Mouse (Mus musculus) heart, embryonic 13.5 days (tissue): ENCODE data around the gene Fkbpl. TPM values are rescaled to one million over a fixed set of nuclear protein-coding genes. Genes with fewer than 3 reads are reported as not detected.

ENCODE experiments used
- ATAC-seq: fragments of 200-750 bp; cut with Nextera tagmentation; 2 replicates; pipeline ENCODE4 v1.8.0; 2017; ENCODE audit warnings: moderate TSS enrichment; ENCODE audit not compliant: insufficient number of reproducible peaks, low FRiP score, low TSS enrichment; ENCODE audit errors: extremely low read depth
- H3K27ac ChIP-seq: fragments of 300-500 bp; sonication (generic); replicated peaks from 2 replicates; pipeline ENCODE4 v1.5.1; 2015; ENCODE audit warnings: moderate library complexity, mild to moderate bottlenecking, inconsistent platforms
- H3K27me3 ChIP-seq: fragments of 300-500 bp; sonication (generic); replicated peaks from 2 replicates; pipeline ENCODE4 v1.6.1; 2015; ENCODE audit warnings: mild to moderate bottlenecking, inconsistent platforms
- H3K36me3 ChIP-seq: fragments of 300-500 bp; sonication (generic); 2 replicates; pipeline ENCODE4 v1.6.1; 2015; ENCODE audit warnings: mild to moderate bottlenecking, inconsistent platforms
- H3K4me1 ChIP-seq: fragments of 300-500 bp; sonication (generic); 2 replicates; pipeline ENCODE4 v1.6.1; 2015; ENCODE audit warnings: inconsistent platforms
- H3K4me2 ChIP-seq: fragments of 300-500 bp; sonication (generic); 2 replicates; pipeline ENCODE4 v1.6.1; 2015; ENCODE audit warnings: inconsistent platforms, mild to moderate bottlenecking, moderate library complexity
- H3K4me3 ChIP-seq: fragments of 300-500 bp; sonication (generic); 2 replicates; pipeline ENCODE4 v1.5.1; 2015; ENCODE audit warnings: moderate library complexity, mild to moderate bottlenecking, inconsistent platforms
- H3K9ac ChIP-seq: fragments of 300-500 bp; sonication (generic); 2 replicates; pipeline ENCODE4 v1.6.1; 2015; ENCODE audit warnings: inconsistent platforms, mild to moderate bottlenecking, moderate library complexity
- H3K9me3 ChIP-seq: fragments of 300-500 bp; sonication (generic); 2 replicates; pipeline ENCODE4 v1.6.1; 2016; ENCODE audit warnings: inconsistent platforms
- WGBS: fragments of 180-500 bp; shearing (Covaris S2); methylation state at CpG from one replicate; pipeline ENCODE4 v1.1.7; 2015; ENCODE audit warnings: mixed read lengths; 5-methylcytosine and 5-hydroxymethylcytosine counted together
- polyA plus RNA-seq: library from polyadenylated mRNA; unstranded; fragments of >200 nt; fragmentation: Nextera tagmentation; extraction: Ambion mirVana; gene quantifications from 2 replicates; pipeline ENCODE4 v1.2.1, GENCODE M21; 2015

Gene Fkbpl
- 10.4 and 10.7 TPM in 2 replicates for polyA plus RNA-seq

DNA sequence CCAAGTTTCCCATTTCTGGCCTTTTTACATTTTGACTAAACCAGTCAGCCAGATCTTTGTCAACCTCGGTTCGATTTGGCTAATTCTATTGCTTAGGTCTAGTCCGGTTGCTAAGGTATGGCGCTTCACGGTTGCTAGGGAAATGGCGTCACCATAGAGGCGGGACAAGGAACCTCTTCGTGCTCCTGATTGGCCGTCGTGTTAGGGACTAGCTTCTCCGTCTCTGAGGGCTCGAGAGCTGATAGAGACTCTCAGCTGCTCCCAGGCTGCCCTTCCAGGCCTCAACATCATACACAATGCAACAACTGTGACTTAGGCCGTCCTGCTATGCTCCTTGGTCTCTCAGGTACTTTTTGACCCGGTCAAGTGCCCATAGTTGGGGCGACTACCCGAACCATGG is at the start of gene Fkbpl:
Gene Fkbpl (plus strand): TSS at position 157 of the 400 bp plus-strand sequence.
- no peaks in the 10 kb centered on the region for H3K9me3 ChIP-seq
- WGBS = 1% methylated on average over 16 of the region's 16 CpGs
- peaks cover 12% of the 10 kb centered on the region for H3K36me3 ChIP-seq
- H3K4me3 ChIP-seq = peak within 1 kb of the TSS; percentile 69
- peak within 1 kb of the TSS; percentile 81 for H3K4me2 ChIP-seq
- no peaks in the 10 kb centered on the region for H3K27me3 ChIP-seq
- H3K9ac ChIP-seq = peak within 1 kb of the TSS; percentile 87
- peak within 1 kb of the TSS; percentile 86 for H3K27ac ChIP-seq
- peak; percentile 67 for ATAC-seq
- H3K4me1 ChIP-seq = peaks cover 41% of the 10 kb centered on the region

DNA sequence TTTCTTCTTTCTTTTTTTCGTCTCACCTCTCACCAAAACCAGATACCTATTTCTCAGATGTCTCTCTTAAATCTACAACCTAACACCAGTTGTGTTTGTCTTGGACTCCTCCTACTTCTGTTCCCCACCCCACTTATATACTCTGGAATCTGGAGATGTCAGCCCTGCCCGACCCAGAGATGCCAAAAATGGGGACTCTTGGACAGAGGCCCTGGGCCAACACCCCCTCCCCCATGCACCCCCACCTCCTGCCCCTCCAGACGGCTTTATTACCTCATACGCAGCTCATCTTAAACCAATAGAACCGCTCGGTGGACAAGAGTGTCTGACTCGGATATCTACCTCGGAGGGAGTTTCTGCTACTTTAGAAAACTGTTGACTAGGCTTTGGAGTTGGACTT is 48.5 kb upstream of the Fkbpl start:
- H3K4me1 ChIP-seq = peaks cover 66% of the 10 kb centered on the region
- no peak overlapping the region for H3K27ac ChIP-seq
- peaks cover 44% of the 10 kb centered on the region for H3K36me3 ChIP-seq
- no peak overlapping the region for H3K4me3 ChIP-seq
- no peaks in the 10 kb centered on the region for H3K27me3 ChIP-seq
- no peak for ATAC-seq
- WGBS = 72% methylated on average over 8 of the region's 8 CpGs
- no peak overlapping the region for H3K4me2 ChIP-seq
- peak overlapping the region; percentile 24; the same call in 1 of the 2 replicates for H3K9ac ChIP-seq
- no peaks in the 10 kb centered on the region for H3K9me3 ChIP-seq

DNA sequence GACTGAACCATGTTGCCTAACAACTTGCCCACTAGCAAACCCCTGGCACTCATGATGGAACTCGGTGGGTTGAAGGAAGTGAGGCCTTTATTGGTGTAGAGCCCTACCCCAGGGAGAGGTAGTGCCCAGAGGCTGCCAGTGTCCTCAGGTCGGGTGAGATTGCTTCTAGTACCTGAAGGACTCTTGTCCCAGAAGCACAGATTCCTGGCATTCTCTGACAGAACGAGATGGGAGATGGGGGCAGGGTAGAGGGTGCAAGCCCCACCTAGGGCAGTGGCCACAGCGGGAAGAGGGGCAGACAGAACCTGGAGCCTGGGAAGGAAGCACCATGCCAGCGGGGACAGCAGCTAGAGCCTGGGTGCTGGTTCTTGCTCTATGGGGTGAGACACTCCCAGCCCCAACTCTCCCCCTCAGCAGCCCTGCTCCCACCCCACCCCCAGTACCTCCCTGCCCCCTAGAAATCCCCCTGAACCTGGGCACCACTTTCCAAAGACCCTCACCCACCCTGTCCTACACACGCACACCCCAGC is 46.9 kb upstream of the Fkbpl start, which contains the start of gene Ager:
Gene Ager (plus strand): TSS at position 297 of the 530 bp plus-strand sequence.
- H3K27ac ChIP-seq = peak within 1 kb of the TSS; percentile 32; the same call in 1 of the 2 replicates
- H3K4me2 ChIP-seq = peak within 1 kb of the TSS; percentile 37
- peaks cover 55% of the 10 kb centered on the region for H3K36me3 ChIP-seq
- no peak for ATAC-seq
- H3K4me1 ChIP-seq = peaks cover 68% of the 10 kb centered on the region
- no peak within 1 kb of the TSS for H3K4me3 ChIP-seq
- H3K9me3 ChIP-seq = no peaks in the 10 kb centered on the region
- H3K9ac ChIP-seq = peak within 1 kb of the TSS; percentile 44
- WGBS = 12% methylated on average over 6 of the region's 6 CpGs
- H3K27me3 ChIP-seq = no peaks in the 10 kb centered on the region

GRCm38 (mm10) chr17:34599891-34600290 is 44.7 kb upstream of the Fkbpl start:
- 83% methylated on average over 9 of the region's 9 CpGs for WGBS
- no peaks in the 10 kb centered on the region for H3K27me3 ChIP-seq
- H3K36me3 ChIP-seq = peaks cover 43% of the 10 kb centered on the region
- H3K27ac ChIP-seq = no peak overlapping the region
- H3K4me2 ChIP-seq = no peak overlapping the region
- no peak overlapping the region for H3K4me3 ChIP-seq
- no peaks in the 10 kb centered on the region for H3K9me3 ChIP-seq
- ATAC-seq = no peak
- peaks cover 54% of the 10 kb centered on the region for H3K4me1 ChIP-seq
- H3K9ac ChIP-seq = no peak overlapping the region

GRCm38 (mm10) chr17:34601796-34602195 is 42.8 kb upstream of the Fkbpl start:
- H3K4me1 ChIP-seq = peaks cover 50% of the 10 kb centered on the region
- H3K9ac ChIP-seq = no peak overlapping the region
- no peaks in the 10 kb centered on the region for H3K9me3 ChIP-seq
- no peaks in the 10 kb centered on the region for H3K27me3 ChIP-seq
- H3K36me3 ChIP-seq = peaks cover 25% of the 10 kb centered on the region
- peak overlapping the region; percentile 83; the same call in 1 of the 2 replicates for H3K4me3 ChIP-seq
- H3K4me2 ChIP-seq = peak overlapping the region; percentile 95
- no peak overlapping the region for H3K27ac ChIP-seq
- WGBS = 82% methylated on average over 12 of the region's 12 CpGs
- no peak for ATAC-seq

- H3K9ac ChIP-seq = peak within 1 kb of the TSS; percentile 97
- no peaks in the 10 kb centered on the region for H3K9me3 ChIP-seq
- ATAC-seq = peak; percentile 90
- peak within 1 kb of the TSS; percentile 88 for H3K4me3 ChIP-seq
- peaks cover 30% of the 10 kb centered on the region for H3K36me3 ChIP-seq
- peak within 1 kb of the TSS; percentile 94 for H3K27ac ChIP-seq
- 1% methylated on average over 30 of the region's 30 CpGs for WGBS
- peak within 1 kb of the TSS; percentile 97 for H3K4me2 ChIP-seq
- H3K4me1 ChIP-seq = peaks cover 50% of the 10 kb centered on the region
- no peaks in the 10 kb centered on the region for H3K27me3 ChIP-seq
Measured at GRCm38 (mm10) chr17:34603375-34604060, 41.0 kb upstream of the Fkbpl start, which contains the start of gene Rnf5. Gene Rnf5, minus strand, starts transcription at chr17:34603690.

GRCm38 (mm10) chr17:34604061-34604508 is 40.5 kb upstream of the Fkbpl start, which contains the start of gene Agpat1:
Gene Agpat1, plus strand, starts transcription at chr17:34604262.
- Histone ChIP-seq H3K4me3 (peak within 1 kb of the TSS; percentile 88), H3K9me3 (no peaks in the 10 kb centered on the region), H3K27me3 (no peaks in the 10 kb centered on the region), H3K4me2 (peak within 1 kb of the TSS; percentile 97), H3K4me1 (peaks cover 54% of the 10 kb centered on the region), H3K36me3 (peaks cover 30% of the 10 kb centered on the region), H3K9ac (peak within 1 kb of the TSS; percentile 97), H3K27ac (peak within 1 kb of the TSS; percentile 94)
- peak; percentile 85 for ATAC-seq
- under 1% methylated on average over 35 of the region's 35 CpGs for WGBS

DNA sequence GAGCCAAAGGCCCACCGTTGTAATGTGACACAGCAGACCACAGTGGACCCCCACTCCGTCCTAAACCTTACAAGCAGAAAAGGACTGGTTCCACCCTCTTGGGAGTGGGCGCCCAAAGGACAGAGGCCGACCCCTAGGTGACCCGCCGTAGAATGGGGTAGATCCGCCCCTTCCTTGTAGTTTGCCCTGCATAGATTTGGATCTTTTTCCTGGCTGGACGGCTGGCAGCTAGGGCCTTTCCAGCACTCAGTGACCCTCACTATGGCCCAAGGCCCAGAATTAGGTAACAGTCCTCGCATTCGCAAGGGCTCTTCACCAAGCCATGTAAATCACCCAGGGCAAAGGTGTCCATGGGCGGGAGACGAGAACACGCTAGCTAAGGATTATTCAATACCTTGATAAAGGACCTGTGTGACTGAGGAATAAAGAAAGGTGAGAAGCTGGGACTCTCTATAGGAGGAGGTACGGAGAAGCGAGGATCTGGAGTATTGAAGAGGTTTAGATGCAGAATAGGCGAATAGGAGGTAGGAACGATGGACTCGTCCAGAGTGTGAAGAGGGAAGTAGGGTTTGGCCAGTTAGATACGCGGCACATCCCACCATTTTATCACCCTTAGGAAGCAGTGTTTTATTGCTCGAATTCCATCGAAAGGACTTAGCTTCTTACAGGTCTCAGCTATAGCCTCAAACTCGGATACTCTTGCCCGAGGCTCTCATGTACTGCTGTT is 39.9 kb upstream of the Fkbpl start:
- H3K27me3 ChIP-seq = no peaks in the 10 kb centered on the region
- 20% methylated on average over 24 of the region's 24 CpGs for WGBS
- peaks cover 49% of the 10 kb centered on the region for H3K4me1 ChIP-seq
- H3K9ac ChIP-seq = peak overlapping the region; percentile 97
- peaks cover 29% of the 10 kb centered on the region for H3K36me3 ChIP-seq
- no peak for ATAC-seq
- no peaks in the 10 kb centered on the region for H3K9me3 ChIP-seq
- peak overlapping the region; percentile 97 for H3K4me2 ChIP-seq
- H3K4me3 ChIP-seq = peak overlapping the region; percentile 88
- H3K27ac ChIP-seq = peak overlapping the region; percentile 94

DNA sequence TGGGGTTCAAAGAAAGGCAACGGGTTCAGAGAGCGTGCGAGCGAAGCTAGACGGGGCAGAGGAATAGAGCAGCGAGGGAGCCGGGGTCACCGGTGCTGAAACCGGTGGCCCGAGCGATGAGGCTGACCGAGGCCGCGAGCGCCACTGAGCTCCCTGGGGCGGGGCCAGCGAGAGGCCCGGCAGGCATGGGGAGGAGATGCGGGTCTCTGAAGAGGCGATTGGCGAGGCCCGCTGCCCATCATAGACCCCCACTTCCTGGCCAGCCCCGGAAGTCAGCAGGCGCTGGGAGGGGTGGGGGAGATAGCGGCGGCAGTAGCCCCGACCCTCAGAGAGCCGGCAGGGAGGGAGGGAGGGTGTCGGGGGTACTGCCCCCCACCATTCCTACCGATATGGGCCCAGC is 39.0 kb upstream of the Fkbpl start:
- Histone ChIP-seq H3K4me3 (peak overlapping the region; percentile 88), H3K9ac (peak overlapping the region; percentile 97), H3K4me1 (peaks cover 49% of the 10 kb centered on the region), H3K27ac (peak overlapping the region; percentile 94), H3K9me3 (no peaks in the 10 kb centered on the region), H3K36me3 (peaks cover 25% of the 10 kb centered on the region), H3K4me2 (peak overlapping the region; percentile 97), H3K27me3 (no peaks in the 10 kb centered on the region)
- peak; percentile 35; the same call in 1 of the 2 replicates for ATAC-seq
- WGBS = under 1% methylated on average over 25 of the region's 30 CpGs

- no peaks in the 10 kb centered on the region for H3K9me3 ChIP-seq
- H3K9ac ChIP-seq = peak overlapping the region; percentile 97
- peaks cover 49% of the 10 kb centered on the region for H3K4me1 ChIP-seq
- no peak for ATAC-seq
- WGBS = 14% methylated on average over 32 of the region's 32 CpGs
- H3K27ac ChIP-seq = peak overlapping the region; percentile 84
- H3K4me3 ChIP-seq = peak overlapping the region; percentile 88
- peaks cover 25% of the 10 kb centered on the region for H3K36me3 ChIP-seq
- no peaks in the 10 kb centered on the region for H3K27me3 ChIP-seq
- H3K4me2 ChIP-seq = peak overlapping the region; percentile 97
Measured at GRCm38 (mm10) chr17:34606186-34607039, 38.2 kb upstream of the Fkbpl start.
